Mouse (Mus musculus) embryonic facial prominence, embryonic 11.5 days (tissue): ENCODE results near the gene Rft1. TPM values are rescaled to one million over a fixed set of nuclear protein-coding genes. Genes with fewer than 3 reads are reported as not detected.
A peak's percentile ranks its signal among the peaks of the same experiment; 100 is the strongest.

Experiments used
- ATAC-seq: fragments of 200-750 bp; cut with Nextera tagmentation; replicated peaks from 2 replicates; pipeline ENCODE4 v1.8.0; 2017; ENCODE audit warnings: low read depth; ENCODE audit not compliant: insufficient number of reproducible peaks, low FRiP score, low TSS enrichment
- DNase-seq: peaks from one replicate; pipeline ENCODE4 v3.0.0-alpha.2; 2015; ENCODE audit warnings: low spot score
- H3K27ac ChIP-seq: fragments of 300-500 bp; sonication (generic); replicated peaks from 2 replicates; pipeline ENCODE4 v1.5.1; 2014; ENCODE audit warnings: mild to moderate bottlenecking, low read depth, low read length, control low read depth
- H3K27me3 ChIP-seq: fragments of 300-500 bp; sonication (generic); 2 replicates; pipeline ENCODE4 v1.6.1; 2014; ENCODE audit warnings: mild to moderate bottlenecking, low read length, moderate library complexity, mixed read lengths; ENCODE audit not compliant: control insufficient read depth, insufficient read depth
- H3K36me3 ChIP-seq: fragments of 300-500 bp; sonication (generic); replicated peaks from 2 replicates; pipeline ENCODE4 v1.6.1; 2014; ENCODE audit warnings: low read depth, mild to moderate bottlenecking, low read length, moderate library complexity, mixed read lengths; ENCODE audit not compliant: control insufficient read depth, insufficient read depth
- H3K4me1 ChIP-seq: fragments of 300-500 bp; sonication (generic); 2 replicates; pipeline ENCODE4 v1.6.1; 2014; ENCODE audit warnings: low read length, mixed read lengths; ENCODE audit not compliant: control insufficient read depth, insufficient read depth
- H3K4me2 ChIP-seq: fragments of 300-500 bp; sonication (generic); 2 replicates; pipeline ENCODE4 v1.6.1; 2014; ENCODE audit warnings: low read depth, mild to moderate bottlenecking, control low read depth, low read length, moderate library complexity
- H3K4me3 ChIP-seq: fragments of 300-500 bp; sonication (generic); 2 replicates; pipeline ENCODE4 v1.5.1; 2014; ENCODE audit warnings: low read depth, low read length, control low read depth
- H3K9ac ChIP-seq: fragments of 300-500 bp; sonication (generic); replicated peaks from 2 replicates; pipeline ENCODE4 v1.6.1; 2014; ENCODE audit warnings: mild to moderate bottlenecking, control low read depth, low read length
- H3K9me3 ChIP-seq: fragments of 300-500 bp; sonication (generic); replicated peaks from 2 replicates; pipeline ENCODE4 v1.6.1; 2016; ENCODE audit warnings: mild to moderate bottlenecking, low read length, inconsistent platforms, mixed read lengths; ENCODE audit not compliant: control insufficient read depth
- WGBS: fragments of 180-500 bp; shearing (Covaris S2); extraction: QIAGEN DNeasy Blood & Tissue Kit; methylation state at CpG from one replicate; pipeline ENCODE4 v1.1.7; 2014; 5-methylcytosine and 5-hydroxymethylcytosine counted together
- polyA plus RNA-seq: library from polyadenylated mRNA; unstranded; fragments of >200 nt; fragmentation: Nextera tagmentation; extraction: Ambion mirVana; gene quantifications from 2 replicates; pipeline ENCODE4 v1.2.1, GENCODE M21; 2014

Gene Rft1
- polyA plus RNA-seq, 1 experiment from 2014 or later = 12.9 TPM

DNA sequence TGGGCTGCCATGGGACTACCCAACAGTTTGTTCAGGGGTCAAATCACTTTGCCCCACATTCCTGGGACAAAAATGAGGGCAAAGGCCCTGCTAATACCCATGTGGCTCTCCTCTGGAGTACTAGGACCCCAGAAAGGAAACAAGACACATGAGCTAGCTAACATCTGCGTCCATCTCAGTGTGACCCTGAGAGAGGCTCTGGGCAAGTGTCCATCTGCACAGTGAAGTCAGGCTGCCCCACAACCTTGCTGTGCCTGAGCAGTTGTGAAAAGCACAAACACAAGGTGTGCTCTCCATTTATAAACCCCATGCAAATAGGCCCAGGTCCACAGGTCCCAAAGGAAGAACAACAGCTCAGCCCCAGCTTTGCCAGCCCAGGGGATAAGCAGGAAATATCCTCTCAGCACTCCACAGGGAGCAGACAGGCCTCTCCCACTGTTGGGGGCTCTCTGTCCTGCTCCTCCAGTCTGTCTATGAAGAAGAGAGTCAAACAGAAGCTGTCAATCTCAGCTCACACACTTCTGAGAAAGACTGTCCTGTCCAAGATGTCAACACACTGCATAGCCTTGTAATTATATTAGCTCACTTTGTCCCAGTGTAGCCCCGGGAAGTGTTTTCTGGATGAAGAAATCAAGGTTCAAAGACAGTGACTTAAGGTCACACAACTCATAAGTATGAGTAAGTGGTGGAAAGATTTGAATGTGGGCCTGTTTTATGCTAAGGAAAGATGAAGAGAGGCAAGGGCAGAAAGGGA is 41.0 kb upstream of the Rft1 start:
- Histone ChIP-seq H3K4me1 (no peaks in the 10 kb centered on the region), H3K4me2 (no peak overlapping the region)
- 61% methylated on average over 2 of the region's 2 CpGs for WGBS

DNA sequence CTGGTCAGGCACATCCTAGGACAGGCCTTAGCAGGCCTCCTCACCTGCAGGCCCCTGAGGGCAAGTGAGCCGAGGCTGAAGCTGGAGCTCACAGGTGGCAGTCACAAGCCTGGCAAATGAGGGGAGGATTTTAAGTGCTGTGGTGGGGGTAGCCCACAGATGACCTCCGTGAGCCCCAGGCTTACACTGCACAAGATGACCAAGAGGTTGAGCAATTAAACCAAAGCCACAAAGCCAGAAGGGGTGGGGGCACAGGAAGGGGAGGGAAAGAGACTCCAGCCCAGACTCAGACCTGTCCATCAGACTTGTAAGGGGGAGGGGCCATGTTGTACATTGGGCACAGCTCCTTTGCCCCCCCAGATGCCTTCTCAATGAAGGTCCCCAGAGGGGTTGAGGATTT is 37.4 kb upstream of the Rft1 start:
- H3K9me3 ChIP-seq = no peaks in the 10 kb centered on the region
- no peak for ATAC-seq
- WGBS = 50% methylated on average over 2 of the region's 2 CpGs

More for the DNA sequence above, 41.0 kb upstream of the Rft1 start:
- H3K36me3 ChIP-seq = no peaks in the 10 kb centered on the region
- no peak overlapping the region for H3K4me3 ChIP-seq
- no peak overlapping the region for H3K9ac ChIP-seq
- ATAC-seq = no peak
- H3K9me3 ChIP-seq = no peaks in the 10 kb centered on the region
- DNase-seq = no peak
- no peak overlapping the region for H3K27ac ChIP-seq
- H3K27me3 ChIP-seq = no peaks in the 10 kb centered on the region

DNA sequence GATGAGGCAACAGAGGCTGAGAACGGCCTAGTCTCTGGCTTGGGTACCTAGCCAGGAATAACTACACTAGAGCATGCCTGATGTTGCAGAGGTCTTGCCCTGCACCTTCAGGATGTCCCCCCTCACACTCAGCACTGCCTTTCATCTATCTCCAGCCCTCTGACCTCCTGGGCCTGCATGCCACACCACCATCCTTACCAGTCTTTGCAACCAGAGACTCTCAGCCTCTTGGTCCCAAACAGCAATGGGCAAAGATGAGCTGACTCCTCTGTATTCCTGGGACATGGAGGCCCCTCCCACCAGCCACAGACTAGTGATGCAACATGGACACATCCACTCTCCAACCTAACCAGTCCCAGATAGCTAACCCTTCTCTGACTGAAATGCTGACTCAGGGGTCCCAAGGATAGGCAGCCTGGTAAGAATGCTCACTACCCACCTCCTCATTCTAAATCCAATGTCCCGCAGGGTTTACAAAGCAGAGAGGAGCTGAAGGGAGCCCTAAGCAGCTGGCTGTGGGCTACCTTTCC is 35.3 kb upstream of the Rft1 start:
- Histone ChIP-seq H3K4me1 (no peaks in the 10 kb centered on the region), H3K4me2 (no peak overlapping the region), H3K9me3 (no peaks in the 10 kb centered on the region), H3K9ac (no peak overlapping the region), H3K4me3 (no peak overlapping the region), H3K36me3 (no peaks in the 10 kb centered on the region), H3K27me3 (no peaks in the 10 kb centered on the region), H3K27ac (no peak overlapping the region)
- no peak for ATAC-seq
- no peak for DNase-seq
- 84% methylated on average over 2 of the region's 2 CpGs for WGBS

More for the DNA sequence above, 37.4 kb upstream of the Rft1 start:
- H3K4me1 ChIP-seq = no peaks in the 10 kb centered on the region
- no peak overlapping the region for H3K4me3 ChIP-seq
- H3K27me3 ChIP-seq = no peaks in the 10 kb centered on the region
- H3K4me2 ChIP-seq = no peak overlapping the region
- no peak overlapping the region for H3K9ac ChIP-seq
- DNase-seq = no peak
- no peaks in the 10 kb centered on the region for H3K36me3 ChIP-seq
- no peak overlapping the region for H3K27ac ChIP-seq

DNA sequence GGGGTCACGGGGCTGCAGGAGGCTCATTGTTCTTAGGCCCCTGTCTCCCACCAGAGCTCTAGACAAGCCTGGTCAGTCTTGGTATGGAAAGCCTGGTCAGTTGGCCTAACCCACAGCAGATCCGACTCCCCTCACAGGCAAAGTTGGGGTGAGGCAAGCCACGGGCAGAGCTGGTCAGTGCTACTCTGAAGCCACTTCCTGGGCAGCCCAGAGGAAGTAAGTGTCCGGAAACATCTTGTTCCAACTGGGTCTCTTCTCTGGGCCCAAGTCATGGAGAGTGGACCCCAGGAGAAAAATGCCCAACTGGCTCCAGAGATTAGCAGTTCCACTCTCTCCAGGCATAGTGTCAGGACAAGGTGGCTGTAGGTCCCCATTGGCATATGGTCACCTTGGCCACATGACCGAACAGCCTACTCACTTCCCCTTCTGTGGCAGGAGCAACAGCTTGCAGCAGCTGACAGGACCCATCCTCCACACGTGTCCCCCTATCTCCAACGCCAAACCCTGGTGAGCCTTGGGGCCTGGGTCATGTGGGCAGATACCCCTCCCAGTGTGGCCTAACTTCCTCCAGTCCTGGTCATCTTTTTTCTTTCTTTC is 34.1 kb upstream of the Rft1 start:
- H3K36me3 ChIP-seq = no peaks in the 10 kb centered on the region
- ATAC-seq (no peak), DNase-seq (no peak)
- H3K9ac ChIP-seq = no peak overlapping the region
- no peak overlapping the region for H3K4me3 ChIP-seq
- no peaks in the 10 kb centered on the region for H3K27me3 ChIP-seq
- H3K4me1 ChIP-seq = peaks cover 2% of the 10 kb centered on the region; the same call in 1 of the 2 replicates
- no peak overlapping the region for H3K27ac ChIP-seq
- WGBS = 80% methylated on average over 7 of the region's 7 CpGs
- H3K4me2 ChIP-seq = no peak overlapping the region
- H3K9me3 ChIP-seq = no peaks in the 10 kb centered on the region

DNA sequence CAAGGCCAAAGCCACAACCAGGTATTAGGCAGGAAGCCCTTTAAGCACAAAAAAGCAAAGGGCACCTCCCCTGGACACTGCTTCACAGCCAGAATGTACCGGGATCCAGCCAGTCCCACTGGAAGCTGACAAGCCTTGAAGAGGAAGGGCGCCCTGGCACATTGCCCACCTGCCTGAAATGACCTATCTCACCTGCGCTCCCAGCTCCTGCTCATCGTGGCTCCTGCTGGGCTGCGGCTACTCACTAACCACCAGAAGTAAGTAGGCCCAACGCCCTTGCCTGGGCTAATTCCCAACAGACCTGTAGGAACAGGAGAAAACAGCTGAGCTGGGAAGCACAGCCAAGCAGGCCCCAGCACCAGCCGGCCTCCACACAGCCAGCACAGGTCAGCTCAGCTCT is 32.0 kb upstream of the Rft1 start:
- H3K9ac ChIP-seq = no peak overlapping the region
- no peaks in the 10 kb centered on the region for H3K27me3 ChIP-seq
- H3K27ac ChIP-seq = no peak overlapping the region
- H3K4me2 ChIP-seq = no peak overlapping the region
- DNase-seq (no peak), ATAC-seq (no peak)
- no peaks in the 10 kb centered on the region for H3K9me3 ChIP-seq
- H3K4me3 ChIP-seq = no peak overlapping the region
- WGBS = 85% methylated on average over 7 of the region's 7 CpGs
- H3K4me1 ChIP-seq = peaks cover 7% of the 10 kb centered on the region; the same call in 1 of the 2 replicates
- H3K36me3 ChIP-seq = no peaks in the 10 kb centered on the region

DNA sequence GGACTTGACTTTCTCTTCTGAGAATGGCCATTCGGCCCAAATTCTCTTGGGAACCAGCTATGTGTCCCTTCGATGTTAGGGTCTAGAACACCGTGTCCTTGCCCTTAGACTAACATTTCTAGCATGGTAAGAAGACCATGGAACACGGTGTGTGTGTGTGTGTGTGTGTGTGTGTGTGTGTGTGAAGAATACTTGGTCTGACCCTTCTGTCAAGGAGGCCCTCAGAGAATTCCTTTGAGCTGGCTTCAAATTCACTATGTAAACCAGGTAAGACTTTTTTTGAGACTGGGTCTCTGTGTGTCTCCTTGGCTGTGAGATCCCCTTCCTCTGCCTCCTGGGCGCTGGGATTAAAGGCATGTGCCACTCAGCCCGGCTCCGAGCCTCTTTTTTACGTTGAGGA is 31.6 kb upstream of the Rft1 start:
- DNase-seq (no peak), ATAC-seq (no peak)
- 86% methylated on average over 8 of the region's 8 CpGs for WGBS
- no peak overlapping the region for H3K4me2 ChIP-seq
- H3K9ac ChIP-seq = no peak overlapping the region
- H3K27me3 ChIP-seq = no peaks in the 10 kb centered on the region
- H3K4me3 ChIP-seq = no peak overlapping the region
- peaks cover 7% of the 10 kb centered on the region; the same call in 1 of the 2 replicates for H3K4me1 ChIP-seq
- no peaks in the 10 kb centered on the region for H3K36me3 ChIP-seq
- H3K9me3 ChIP-seq = no peaks in the 10 kb centered on the region
- H3K27ac ChIP-seq = no peak overlapping the region

DNA sequence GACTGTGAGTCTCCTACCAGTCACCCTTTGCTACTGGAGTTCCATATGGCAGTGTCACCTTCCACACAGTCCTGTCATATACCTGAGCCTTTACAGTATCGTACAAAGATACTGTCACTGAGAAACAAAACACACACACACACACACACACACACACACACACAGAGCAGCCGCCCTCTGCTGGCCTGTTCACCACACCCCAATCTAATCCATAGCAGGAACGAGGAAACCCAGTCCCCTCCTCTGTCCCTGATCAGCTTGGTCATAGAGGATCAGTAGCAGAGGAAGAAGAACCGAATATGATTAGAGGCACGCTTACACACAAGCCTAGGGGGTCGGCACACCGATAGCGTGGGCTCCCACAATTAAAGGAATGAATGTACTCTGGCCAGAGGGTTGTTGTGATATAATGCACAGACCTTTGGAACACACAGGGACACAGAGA is 29.9 kb upstream of the Rft1 start:
- H3K4me2 ChIP-seq = no peak overlapping the region
- peaks cover 7% of the 10 kb centered on the region; the same call in 1 of the 2 replicates for H3K4me1 ChIP-seq
- no peaks in the 10 kb centered on the region for H3K27me3 ChIP-seq
- 60% methylated on average over 8 of the region's 8 CpGs for WGBS
- no peaks in the 10 kb centered on the region for H3K9me3 ChIP-seq
- H3K9ac ChIP-seq = no peak overlapping the region
- H3K4me3 ChIP-seq = peak overlapping the region; percentile 73; the same call in 1 of the 2 replicates
- ATAC-seq = no peak
- no peak for DNase-seq
- no peak overlapping the region for H3K27ac ChIP-seq
- H3K36me3 ChIP-seq = no peaks in the 10 kb centered on the region
